In the genomic region with DNA sequence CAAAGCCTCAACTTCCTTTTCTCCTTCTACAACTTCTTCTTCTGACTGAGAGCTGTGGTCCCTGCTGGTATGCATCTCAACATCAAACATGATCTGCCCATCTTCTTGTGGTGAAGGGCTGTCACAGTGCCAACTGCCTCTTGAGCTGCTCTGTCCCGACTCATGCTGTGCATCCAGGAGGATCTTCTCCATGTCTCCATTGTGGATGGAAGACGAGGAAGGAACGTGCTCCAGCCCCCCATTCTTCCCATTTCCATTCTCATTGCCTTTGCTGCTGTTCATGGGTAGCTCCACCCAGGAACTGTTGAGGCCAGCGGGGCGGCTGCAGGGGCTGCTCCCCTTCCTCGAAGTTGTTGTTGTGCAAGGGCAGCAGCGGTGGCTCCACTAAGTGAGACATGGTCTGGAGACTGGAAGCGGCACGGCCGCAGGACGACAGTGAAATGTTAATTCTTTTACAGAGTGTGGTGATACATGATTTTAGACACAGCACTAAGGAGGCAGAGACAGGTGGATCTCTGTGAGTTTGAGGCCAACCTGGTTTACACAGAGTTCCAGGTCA, we compare ENCODE assay signal across 8 mouse cellular contexts.
DNase-seq lines count a peak whose midpoint lies in the region; ATAC-seq and TF ChIP-seq lines count a peak whose summit lies in the region.
"Not testable (repeated sequence)": the region's sequence is repeated elsewhere in the genome, so short reads cannot be mapped to it uniquely, and the experiment has no call there.

No protein-coding gene starts in this region.

- peak; percentile 84 for ATAC-seq in erythroblast, adult 5-6 weeks (replicated peaks; ENCODE audit: low FRiP score, poor library complexity, severe bottlenecking)
- ATAC-seq in granulocyte monocyte progenitor cell, adult 5-6 weeks (replicated peaks; ENCODE audit: poor library complexity, severe bottlenecking): peak; percentile 90
- peak; percentile 80 for ATAC-seq in megakaryocyte, adult 5-6 weeks (ENCODE audit: poor library complexity, severe bottlenecking)
- peak; percentile 55; the same call in 1 of the 2 replicates for ATAC-seq in megakaryocyte-erythroid progenitor cell, adult 5-6 weeks (replicated peaks; ENCODE audit: low FRiP score, low TSS enrichment, poor library complexity, severe bottlenecking)

- not testable (repeated sequence) for H3K9me3 ChIP-seq in ES-Bruce4 (replicated peaks; ENCODE audit: control insufficient read depth, insufficient read depth, low read length, poor library complexity, severe bottlenecking)

- H3K4me1 ChIP-seq in ES-Bruce4 (ENCODE audit: control insufficient read depth, insufficient read depth, low read length): not testable (repeated sequence)
- H3K4me1 ChIP-seq in bone marrow macrophage, adult 2 months (ENCODE audit: control insufficient read depth, insufficient read depth, low read length): peaks cover 52% of the 10 kb centered on the region

- not testable (repeated sequence) for H3K9ac ChIP-seq in ES-Bruce4 (ENCODE audit: low read depth, poor library complexity, severe bottlenecking)

- TF ChIP-seq CTCF in ES-Bruce4 (IDR thresholded peaks at IDR 0.05; ENCODE audit: low read depth, low read length); bone marrow macrophage, adult 2 months (IDR thresholded peaks at IDR 0.05; ENCODE audit: low read depth, low read length): not testable (repeated sequence)

- not testable (repeated sequence) for H3K27ac ChIP-seq in ES-Bruce4 (ENCODE audit: insufficient read depth, low read length)
- H3K27ac ChIP-seq in bone marrow macrophage, adult 2 months (ENCODE audit: insufficient read depth, low read depth, low read length): peak overlapping the region; percentile 91

- not testable (repeated sequence) for TF ChIP-seq POLR2A in ES-Bruce4 (IDR thresholded peaks at IDR 0.05; ENCODE audit: insufficient read depth, low read length); bone marrow macrophage, adult 2 months (IDR thresholded peaks at IDR 0.05; ENCODE audit: borderline replicate concordance, low read depth, low read length)

- H3K4me3 ChIP-seq in ES-Bruce4 (ENCODE audit: low read depth, low read length): not testable (repeated sequence)
- 0 out of 2 replicates have a peak overlapping the region, but pooled peaks have one; percentile 24 for H3K4me3 ChIP-seq in bone marrow macrophage, adult 2 months (ENCODE audit: insufficient read depth, low read length)

- H3K36me3 ChIP-seq in ES-Bruce4 (ENCODE audit: control insufficient read depth, insufficient read depth, low read length, poor library complexity, severe bottlenecking): not testable (repeated sequence)

- 0 out of 2 replicates have a peak, but pooled peaks have one; percentile 35 for TF ChIP-seq EP300 in ES-Bruce4 (IDR thresholded peaks at IDR 0.05; ENCODE audit: insufficient read depth, low read depth, low read length)

- peak; percentile 27 for DNase-seq in ZHBTc4 (ENCODE audit: low read depth, low spot score)
- DNase-seq in liver: peak; percentile 21

- H3K27me3 ChIP-seq in ES-Bruce4 (ENCODE audit: control insufficient read depth, insufficient read depth, low read length, poor library complexity, severe bottlenecking): not testable (repeated sequence)
